In the genomic region with DNA sequence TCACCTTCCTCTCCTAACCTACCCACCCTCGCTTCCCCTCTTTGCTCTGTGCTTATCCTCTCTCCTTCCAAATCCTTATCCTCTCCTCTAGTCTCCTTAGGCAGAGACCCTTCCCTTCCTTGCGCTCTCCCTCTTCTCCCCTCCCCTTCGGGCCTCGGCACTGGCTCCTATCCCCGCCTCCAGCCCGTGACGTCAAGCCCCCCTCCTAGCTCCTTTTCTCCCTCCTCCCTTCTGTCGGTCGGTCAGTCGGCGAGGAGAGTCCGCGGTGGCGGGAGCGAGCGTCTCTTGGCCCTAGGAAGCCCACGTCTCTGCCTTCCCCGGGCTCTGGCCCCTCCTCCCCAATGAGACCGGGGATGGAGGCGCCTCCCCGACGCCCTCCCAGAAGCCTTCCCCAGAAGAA, we compare ENCODE assay signal across 8 mouse cellular contexts. TPM values are rescaled to one million over a fixed set of nuclear protein-coding genes. Genes with fewer than 3 reads are reported as not detected.
A peak's percentile ranks its signal among the peaks of the same experiment; 100 is the strongest.
DNase-seq lines count a peak whose midpoint lies in the region; ATAC-seq and TF ChIP-seq lines count a peak whose summit lies in the region.

No protein-coding gene starts in this region.

- H3K9ac ChIP-seq in heart, embryonic 11.5 days (ENCODE audit: low read depth, low read length) = peak overlapping the region; percentile 73
- peak overlapping the region; percentile 62; the same call in 1 of the 2 replicates for H3K9ac ChIP-seq in kidney, embryonic 14.5 days (ENCODE audit: low read depth, low read length)
- H3K9ac ChIP-seq in limb, embryonic 15.5 days = peak overlapping the region; percentile 55
- H3K9ac ChIP-seq in midbrain, embryonic 15.5 days = peak overlapping the region; percentile 77
- peak overlapping the region; percentile 61 for H3K9ac ChIP-seq in stomach, embryonic 14.5 days (replicated peaks; ENCODE audit: low read depth, low read length)

- no peak overlapping the region for H3K27ac ChIP-seq in embryonic fibroblast, embryonic 13.5 days (ENCODE audit: insufficient read depth, low read length)
- H3K27ac ChIP-seq in heart, embryonic 11.5 days (ENCODE audit: low read depth, low read length) = no peak overlapping the region
- no peak overlapping the region for H3K27ac ChIP-seq in kidney, embryonic 14.5 days (ENCODE audit: low read depth, low read length)
- peak overlapping the region; percentile 51; the same call in 1 of the 2 replicates for H3K27ac ChIP-seq in limb, embryonic 15.5 days
- peak overlapping the region; percentile 85 for H3K27ac ChIP-seq in midbrain, embryonic 15.5 days
- no peak overlapping the region for H3K27ac ChIP-seq in stomach, embryonic 14.5 days (ENCODE audit: low read length)

- H3K27me3 ChIP-seq in heart, embryonic 11.5 days (ENCODE audit: control insufficient read depth, insufficient read depth, low read length) = peaks cover 15% of the 10 kb centered on the region
- no peaks in the 10 kb centered on the region; the same call in 1 of the 2 replicates for H3K27me3 ChIP-seq in kidney, embryonic 14.5 days (ENCODE audit: control insufficient read depth, insufficient read depth, low read length)
- H3K27me3 ChIP-seq in limb, embryonic 15.5 days = peaks cover 4% of the 10 kb centered on the region
- H3K27me3 ChIP-seq in midbrain, embryonic 15.5 days (replicated peaks) = no peaks in the 10 kb centered on the region
- H3K27me3 ChIP-seq in stomach, embryonic 14.5 days (ENCODE audit: control insufficient read depth, insufficient read depth, low read length) = no peaks in the 10 kb centered on the region

- H3K36me3 ChIP-seq in heart, embryonic 11.5 days (ENCODE audit: control insufficient read depth, insufficient read depth, low read length) = no peaks in the 10 kb centered on the region
- H3K36me3 ChIP-seq in kidney, embryonic 14.5 days (ENCODE audit: control insufficient read depth, insufficient read depth, low read length) = peaks cover 5% of the 10 kb centered on the region; the same call in 1 of the 2 replicates
- H3K36me3 ChIP-seq in limb, embryonic 15.5 days = peaks cover 14% of the 10 kb centered on the region; the same call in 1 of the 2 replicates
- peaks cover 10% of the 10 kb centered on the region; the same call in 1 of the 2 replicates for H3K36me3 ChIP-seq in midbrain, embryonic 15.5 days (replicated peaks)
- H3K36me3 ChIP-seq in stomach, embryonic 14.5 days (ENCODE audit: control insufficient read depth, insufficient read depth, low read length) = peaks cover 9% of the 10 kb centered on the region; the same call in 1 of the 2 replicates

- TF ChIP-seq CTCF in embryonic fibroblast, embryonic 13.5 days (IDR thresholded peaks at IDR 0.05; ENCODE audit: borderline replicate concordance, insufficient read depth, low read length) = no peak

- H3K4me2 ChIP-seq in heart, embryonic 11.5 days = peak overlapping the region; percentile 96
- H3K4me2 ChIP-seq in kidney, embryonic 14.5 days (replicated peaks; ENCODE audit: low read depth, low read length) = peak overlapping the region; percentile 82
- peak overlapping the region; percentile 92 for H3K4me2 ChIP-seq in limb, embryonic 15.5 days
- H3K4me2 ChIP-seq in midbrain, embryonic 15.5 days = peak overlapping the region; percentile 77
- H3K4me2 ChIP-seq in stomach, embryonic 14.5 days (replicated peaks; ENCODE audit: low read depth, low read length) = peak overlapping the region; percentile 84

- peak; percentile 58 for DNase-seq in CD4-positive, CD25-positive, alpha-beta regulatory T cell, adult 2 months (ENCODE audit: low read depth, low spot score)

- 1% methylated on average over 22 of the region's 22 CpGs for WGBS in heart, embryonic 11.5 days (ENCODE audit: insufficient replicate concordance)
- 2% methylated on average over 22 of the region's 22 CpGs for WGBS in kidney, embryonic 14.5 days
- 1% methylated on average over 22 of the region's 22 CpGs for WGBS in limb, embryonic 15.5 days
- WGBS in midbrain, embryonic 15.5 days = under 1% methylated on average over 22 of the region's 22 CpGs
- 2% methylated on average over 22 of the region's 22 CpGs for whole genome bisulfite sequencing in stomach, embryonic 14.5 days

- no peaks in the 10 kb centered on the region for H3K9me3 ChIP-seq in heart, embryonic 11.5 days (replicated peaks; ENCODE audit: control insufficient read depth, low read length)
- H3K9me3 ChIP-seq in kidney, embryonic 14.5 days (ENCODE audit: control insufficient read depth, low read length) = no peaks in the 10 kb centered on the region
- H3K9me3 ChIP-seq in limb, embryonic 15.5 days = no peaks in the 10 kb centered on the region
- no peaks in the 10 kb centered on the region for H3K9me3 ChIP-seq in midbrain, embryonic 15.5 days
- no peaks in the 10 kb centered on the region for H3K9me3 ChIP-seq in stomach, embryonic 14.5 days (ENCODE audit: control insufficient read depth, low read depth, low read length)

- H3K4me1 ChIP-seq in embryonic fibroblast, embryonic 13.5 days (ENCODE audit: control insufficient read depth, insufficient read depth, low read length) = no peaks in the 10 kb centered on the region
- H3K4me1 ChIP-seq in heart, embryonic 11.5 days (ENCODE audit: control insufficient read depth, insufficient read depth, low read length) = peaks cover 15% of the 10 kb centered on the region
- H3K4me1 ChIP-seq in kidney, embryonic 14.5 days (ENCODE audit: control insufficient read depth, insufficient read depth, low read length) = peaks cover 18% of the 10 kb centered on the region
- peaks cover 40% of the 10 kb centered on the region for H3K4me1 ChIP-seq in limb, embryonic 15.5 days
- H3K4me1 ChIP-seq in midbrain, embryonic 15.5 days = peaks cover 55% of the 10 kb centered on the region
- H3K4me1 ChIP-seq in stomach, embryonic 14.5 days (ENCODE audit: control insufficient read depth, insufficient read depth, low read length) = peaks cover 15% of the 10 kb centered on the region

- H3K4me3 ChIP-seq in embryonic fibroblast, embryonic 13.5 days (ENCODE audit: insufficient read depth, low read length) = peak overlapping the region; percentile 28
- peak overlapping the region; percentile 62 for H3K4me3 ChIP-seq in heart, embryonic 11.5 days (ENCODE audit: low read depth, low read length)
- peak overlapping the region; percentile 58 for H3K4me3 ChIP-seq in kidney, embryonic 14.5 days (ENCODE audit: low read length)
- peak overlapping the region; percentile 64 for H3K4me3 ChIP-seq in limb, embryonic 15.5 days
- peak overlapping the region; percentile 66 for H3K4me3 ChIP-seq in midbrain, embryonic 15.5 days
- peak overlapping the region; percentile 55 for H3K4me3 ChIP-seq in stomach, embryonic 14.5 days (ENCODE audit: low read depth, low read length)

- no peak for ATAC-seq in CD4-positive, CD25-positive, alpha-beta regulatory T cell, adult 4 months
- peak; percentile 28 for ATAC-seq in heart, embryonic 11.5 days (replicated peaks; ENCODE audit: insufficient number of reproducible peaks, low FRiP score, low TSS enrichment)
- peak; percentile 52 for ATAC-seq in kidney, embryonic 14.5 days (ENCODE audit: low FRiP score, low TSS enrichment)
- ATAC-seq in limb, embryonic 15.5 days (ENCODE audit: insufficient number of reproducible peaks, low FRiP score, low TSS enrichment, low read depth) = 0 out of 2 replicates have a peak, but pooled peaks have one; percentile 25
- ATAC-seq in midbrain, embryonic 15.5 days (replicated peaks) = peak; percentile 60
- ATAC-seq in stomach, embryonic 14.5 days (ENCODE audit: insufficient number of reproducible peaks, insufficient read depth, low FRiP score, low read depth) = peak; percentile 20; the same call in 1 of the 2 replicates

- peak; percentile 96 for TF ChIP-seq POLR2A in embryonic fibroblast, embryonic 13.5 days (IDR thresholded peaks at IDR 0.05; ENCODE audit: low read depth, low read length)

RNA-seq across cellular contexts. Expression of gene Gabbr1, which starts 4.6 kb away (rescaled TPM):
- 1 to 10 TPM; 4.7 to 8.6 TPM for polyA plus RNA-seq in CD4-positive, CD25-positive, alpha-beta regulatory T cell, adult 4 months (2017; shearing (Covaris generic))
- 49.1 and 56.8 TPM in 2 replicates for polyA plus RNA-seq in embryonic fibroblast, embryonic 13.5 days (2011; ENCODE audit: insufficient read length, low read depth, missing spikeins)
- polyA plus RNA-seq in heart, embryonic 11.5 days (2014; fragmentation: Nextera tagmentation; extraction: Ambion mirVana) = 4.4 and 6.0 TPM in 2 replicates
- 8.1 and 11.6 TPM in 2 replicates for polyA plus RNA-seq in kidney, embryonic 14.5 days (2014; fragmentation: Nextera tagmentation; extraction: Ambion mirVana)
- polyA plus RNA-seq in limb, embryonic 15.5 days (2015; fragmentation: Nextera tagmentation; extraction: Ambion mirVana) = 8.1 and 8.7 TPM in 2 replicates
- 86.4 and 88.8 TPM in 2 replicates for polyA plus RNA-seq in midbrain, embryonic 15.5 days (2015; fragmentation: Nextera tagmentation; extraction: Ambion mirVana)
- 14.2 and 15.8 TPM in 2 replicates for polyA plus RNA-seq in stomach, embryonic 14.5 days (2014; fragmentation: Nextera tagmentation; extraction: Ambion mirVana)

RNA-seq across cellular contexts. Expression of gene Mog, which starts 27.2 kb away (rescaled TPM):
- polyA plus RNA-seq in CD4-positive, CD25-positive, alpha-beta regulatory T cell, adult 4 months (2017; shearing (Covaris generic)) = not detected
- polyA plus RNA-seq in embryonic fibroblast, embryonic 13.5 days (2011; ENCODE audit: insufficient read length, low read depth, missing spikeins) = not detected in 2 replicates
- 0.25 TPM in 1 of 2 replicates, not detected in the other for polyA plus RNA-seq in heart, embryonic 11.5 days (2014; fragmentation: Nextera tagmentation; extraction: Ambion mirVana)
- 0.12 and 0.14 TPM in 2 replicates for polyA plus RNA-seq in kidney, embryonic 14.5 days (2014; fragmentation: Nextera tagmentation; extraction: Ambion mirVana)
- polyA plus RNA-seq in limb, embryonic 15.5 days (2015; fragmentation: Nextera tagmentation; extraction: Ambion mirVana) = 0.14 TPM in 1 of 2 replicates, not detected in the other
- 2.4 and 3.7 TPM in 2 replicates for polyA plus RNA-seq in midbrain, embryonic 15.5 days (2015; fragmentation: Nextera tagmentation; extraction: Ambion mirVana)
- 0.19 and 0.20 TPM in 2 replicates for polyA plus RNA-seq in stomach, embryonic 14.5 days (2014; fragmentation: Nextera tagmentation; extraction: Ambion mirVana)

RNA-seq across cellular contexts. Expression of gene Olfr90, which starts 37.9 kb away (rescaled TPM):
- under 1 TPM in 1 of 2 experiments, not detected in 1; 0.11 TPM for polyA plus RNA-seq in CD4-positive, CD25-positive, alpha-beta regulatory T cell, adult 4 months (2017; shearing (Covaris generic))
- not detected in 2 replicates for polyA plus RNA-seq in embryonic fibroblast, embryonic 13.5 days (2011; ENCODE audit: insufficient read length, low read depth, missing spikeins)
- polyA plus RNA-seq in heart, embryonic 11.5 days (2014; fragmentation: Nextera tagmentation; extraction: Ambion mirVana) = not detected in 2 replicates
- polyA plus RNA-seq in kidney, embryonic 14.5 days (2014; fragmentation: Nextera tagmentation; extraction: Ambion mirVana) = not detected in 2 replicates
- polyA plus RNA-seq in limb, embryonic 15.5 days (2015; fragmentation: Nextera tagmentation; extraction: Ambion mirVana) = not detected in 2 replicates
- 0.06 TPM in 1 of 2 replicates, not detected in the other for polyA plus RNA-seq in midbrain, embryonic 15.5 days (2015; fragmentation: Nextera tagmentation; extraction: Ambion mirVana)
- not detected in 2 replicates for polyA plus RNA-seq in stomach, embryonic 14.5 days (2014; fragmentation: Nextera tagmentation; extraction: Ambion mirVana)

RNA-seq across cellular contexts. Expression of gene Olfr91, which starts 47.7 kb away (rescaled TPM):
- not detected for polyA plus RNA-seq in CD4-positive, CD25-positive, alpha-beta regulatory T cell, adult 4 months (2017; shearing (Covaris generic))
- not detected in 2 replicates for polyA plus RNA-seq in embryonic fibroblast, embryonic 13.5 days (2011; ENCODE audit: insufficient read length, low read depth, missing spikeins)
- not detected in 2 replicates for polyA plus RNA-seq in heart, embryonic 11.5 days (2014; fragmentation: Nextera tagmentation; extraction: Ambion mirVana)
- polyA plus RNA-seq in kidney, embryonic 14.5 days (2014; fragmentation: Nextera tagmentation; extraction: Ambion mirVana) = not detected in 2 replicates
- not detected in 2 replicates for polyA plus RNA-seq in limb, embryonic 15.5 days (2015; fragmentation: Nextera tagmentation; extraction: Ambion mirVana)
- not detected in 2 replicates for polyA plus RNA-seq in midbrain, embryonic 15.5 days (2015; fragmentation: Nextera tagmentation; extraction: Ambion mirVana)
- polyA plus RNA-seq in stomach, embryonic 14.5 days (2014; fragmentation: Nextera tagmentation; extraction: Ambion mirVana) = not detected in 2 replicates

RNA-seq across cellular contexts. Expression of gene Zfp57, which starts 49.4 kb away (rescaled TPM):
- polyA plus RNA-seq in CD4-positive, CD25-positive, alpha-beta regulatory T cell, adult 4 months (2017; shearing (Covaris generic)) = not detected
- polyA plus RNA-seq in embryonic fibroblast, embryonic 13.5 days (2011; ENCODE audit: insufficient read length, low read depth, missing spikeins) = 67.2 and 80.0 TPM in 2 replicates
- polyA plus RNA-seq in heart, embryonic 11.5 days (2014; fragmentation: Nextera tagmentation; extraction: Ambion mirVana) = 66.7 and 70.1 TPM in 2 replicates
- 44.6 and 67.5 TPM in 2 replicates for polyA plus RNA-seq in kidney, embryonic 14.5 days (2014; fragmentation: Nextera tagmentation; extraction: Ambion mirVana)
- 64.4 and 72.9 TPM in 2 replicates for polyA plus RNA-seq in limb, embryonic 15.5 days (2015; fragmentation: Nextera tagmentation; extraction: Ambion mirVana)
- polyA plus RNA-seq in midbrain, embryonic 15.5 days (2015; fragmentation: Nextera tagmentation; extraction: Ambion mirVana) = 289 and 324 TPM in 2 replicates
- 77.8 and 82.1 TPM in 2 replicates for polyA plus RNA-seq in stomach, embryonic 14.5 days (2014; fragmentation: Nextera tagmentation; extraction: Ambion mirVana)

Comparison
In these comparisons a context has a peak if more than half of its experiments do, and no peak if none do; other contexts are left out.
1. H3K27ac ChIP-seq: peak in limb, embryonic 15.5 days (single experiment) and midbrain, embryonic 15.5 days (single experiment); none in embryonic fibroblast, embryonic 13.5 days (single experiment), heart, embryonic 11.5 days (single experiment), kidney, embryonic 14.5 days (single experiment) and stomach, embryonic 14.5 days (single experiment).
2. Peak in every context shown above with its lines, with median percentiles within 50 percentile points of each other: H3K4me3 ChIP-seq, H3K4me2 ChIP-seq and H3K9ac ChIP-seq.